8 mouse cellular contexts compared by ENCODE assay signal in genomic region chr14:75197027-75197426, GRCm38 (mm10). TPM values are rescaled to one million over a fixed set of nuclear protein-coding genes. Genes with fewer than 3 reads are reported as not detected.
DNase-seq lines count a peak whose midpoint lies in the region; ATAC-seq lines count a peak whose summit lies in the region.

No protein-coding gene starts in this region.

- no peak overlapping the region for H3K9ac ChIP-seq in embryonic facial prominence, embryonic 11.5 days (replicated peaks; ENCODE audit: low read length)

- no peak overlapping the region for H3K27ac ChIP-seq in embryonic facial prominence, embryonic 11.5 days (replicated peaks; ENCODE audit: low read depth, low read length)

- 40% methylated on average over 5 of the region's 5 CpGs for WGBS in embryonic facial prominence, embryonic 11.5 days

- H3K4me3 ChIP-seq in embryonic facial prominence, embryonic 11.5 days (ENCODE audit: low read depth, low read length) = no peak overlapping the region

- no peaks in the 10 kb centered on the region for H3K9me3 ChIP-seq in embryonic facial prominence, embryonic 11.5 days (replicated peaks; ENCODE audit: control insufficient read depth, low read length)

- no peaks in the 10 kb centered on the region for H3K27me3 ChIP-seq in embryonic facial prominence, embryonic 11.5 days (ENCODE audit: control insufficient read depth, insufficient read depth, low read length)

- peak; percentile 27 for DNase-seq in gastrocnemius, adult 18-20 months (ENCODE audit: low spot score)
- DNase-seq in gastrocnemius, postnatal 36 days = no peak
- peak; percentile 65 for DNase-seq in A20 (ENCODE audit: low read depth, low spot score)
- peak; percentile 36 to 62 for DNase-seq in adrenal gland, postnatal 36 days
- peak; percentile 89 for DNase-seq in embryonic facial prominence, embryonic 11.5 days (ENCODE audit: low spot score)
- peak; percentile 74 for DNase-seq in layer of hippocampus, adult 11-12 months (ENCODE audit: low spot score)
- DNase-seq in lung, postnatal 14 days = peak; percentile 71
- DNase-seq in telencephalon, adult 2 months (ENCODE audit: low read depth, low spot score) = peak; percentile 53

- H3K4me1 ChIP-seq in embryonic facial prominence, embryonic 11.5 days (ENCODE audit: control insufficient read depth, insufficient read depth, low read length) = no peaks in the 10 kb centered on the region

- no peaks in the 10 kb centered on the region for H3K36me3 ChIP-seq in embryonic facial prominence, embryonic 11.5 days (replicated peaks; ENCODE audit: control insufficient read depth, insufficient read depth, low read depth, low read length)

- no peak overlapping the region for H3K4me2 ChIP-seq in embryonic facial prominence, embryonic 11.5 days (ENCODE audit: low read depth, low read length)

- intact Hi-C loops in gastrocnemius, postnatal 36 days (cut with DNase I) = loop anchor here (5.0 kb wide), 1 partner anchor 525 kb away; no protein-coding TSS in a partner anchor

- ATAC-seq in embryonic facial prominence, embryonic 11.5 days (replicated peaks; ENCODE audit: insufficient number of reproducible peaks, low FRiP score, low TSS enrichment, low read depth) = no peak

RNA-seq across cellular contexts. Expression of gene Cpb2, which starts 45.1 kb away (rescaled TPM):
- not detected for total RNA-seq in gastrocnemius, adult 18-20 months (2021)
- not detected for total RNA-seq in gastrocnemius, postnatal 36 days (2021)
- not detected for total RNA-seq in adrenal gland, postnatal 36 days (2021)
- polyA plus RNA-seq in embryonic facial prominence, embryonic 11.5 days (2014; fragmentation: Nextera tagmentation; extraction: Ambion mirVana) = not detected in 2 replicates

Comparison
In these comparisons a context has a peak if more than half of its experiments do, and no peak if none do; other contexts are left out.
1. DNase-seq: peak in gastrocnemius, adult 18-20 months (single experiment), A20 (single experiment), adrenal gland, postnatal 36 days (2 of 2), embryonic facial prominence, embryonic 11.5 days (single experiment), layer of hippocampus, adult 11-12 months (single experiment), lung, postnatal 14 days (single experiment) and telencephalon, adult 2 months (single experiment); none in gastrocnemius, postnatal 36 days (0 of 2).